Mouse (Mus musculus): ENCODE measurements at regions not wholly inside any gene's neighbourhood (a gene's known extent, or its start where the extent isn't known, plus 50 kb on each side); places are given as distances from the start of the nearest gene placed in this dataset.

GRCm38 (mm10) chr15:51709871-51710655, 2174.6 kb upstream of the Gm7489 start:
- ATAC-seq (ENCODE audit: poor library complexity, severe bottlenecking): no peak

- ATAC-seq (ENCODE audit: poor library complexity, severe bottlenecking): no peak
Observed at GRCm38 (mm10) chr15:51720873-51721308, 2163.8 kb upstream of the Gm7489 start.

- ATAC-seq (ENCODE audit: poor library complexity, severe bottlenecking): no peak
Observed at GRCm38 (mm10) chr15:51721363-51721762, 2163.3 kb upstream of the Gm7489 start.

- ATAC-seq (ENCODE audit: poor library complexity, severe bottlenecking): 0 out of 2 replicates have a peak, but pooled peaks have one; percentile 47
Observed at GRCm38 (mm10) chr15:51724127-51724526, 2160.6 kb upstream of the Gm7489 start.

GRCm38 (mm10) chr15:51725457-51725856, 2159.2 kb upstream of the Gm7489 start:
- ATAC-seq (ENCODE audit: poor library complexity, severe bottlenecking): no peak

- no peak for ATAC-seq (ENCODE audit: poor library complexity, severe bottlenecking)
Observed at GRCm38 (mm10) chr15:51730106-51730505, 2154.6 kb upstream of the Gm7489 start.

GRCm38 (mm10) chr15:51730805-51731412, 2153.8 kb upstream of the Gm7489 start:
- peak; percentile 66 for ATAC-seq (ENCODE audit: poor library complexity, severe bottlenecking)

GRCm38 (mm10) chr15:51734194-51734593, 2150.5 kb upstream of the Gm7489 start:
- ATAC-seq (ENCODE audit: poor library complexity, severe bottlenecking): peak; percentile 59

All from megakaryocyte, adult 5-6 weeks (primary cell).